Mouse (Mus musculus): ENCODE data around the gene Smarca2. TPM values are rescaled to one million over a fixed set of nuclear protein-coding genes. Genes with fewer than 3 reads are reported as not detected.

The Smarca2 gene
- total RNA-seq, 1 experiment from 2014 or later: 207 TPM

- no peak for ATAC-seq (replicated peaks in 1 of 2; ENCODE audit: insufficient read depth in 1 of 2, low FRiP score in 2 of 2, low TSS enrichment in 1 of 2, low read depth in 1 of 2, poor library complexity in 2 of 2, severe bottlenecking in 2 of 2)
Measured at GRCm38 (mm10) chr19:26781209-26781608, 176.4 kb downstream of the Smarca2 start.

GRCm38 (mm10) chr19:26788446-26788845 lies 183.6 kb downstream of the Smarca2 start:
- no peak for ATAC-seq (replicated peaks in 1 of 2; ENCODE audit: insufficient read depth in 1 of 2, low FRiP score in 2 of 2, low TSS enrichment in 1 of 2, low read depth in 1 of 2, poor library complexity in 2 of 2, severe bottlenecking in 2 of 2)

GRCm38 (mm10) chr19:26790386-26791346 lies 185.8 kb downstream of the Smarca2 start:
- no peak for ATAC-seq (replicated peaks in 1 of 2; ENCODE audit: insufficient read depth in 1 of 2, low FRiP score in 2 of 2, low TSS enrichment in 1 of 2, low read depth in 1 of 2, poor library complexity in 2 of 2, severe bottlenecking in 2 of 2)

- ATAC-seq (replicated peaks in 1 of 2; ENCODE audit: insufficient read depth in 1 of 2, low FRiP score in 2 of 2, low TSS enrichment in 1 of 2, low read depth in 1 of 2, poor library complexity in 2 of 2, severe bottlenecking in 2 of 2): no peak
Measured at GRCm38 (mm10) chr19:26794315-26794714, 189.5 kb downstream of the Smarca2 start.

- no peak for ATAC-seq (replicated peaks in 1 of 2; ENCODE audit: insufficient read depth in 1 of 2, low FRiP score in 2 of 2, low TSS enrichment in 1 of 2, low read depth in 1 of 2, poor library complexity in 2 of 2, severe bottlenecking in 2 of 2)
Measured at GRCm38 (mm10) chr19:26796006-26796405, 191.2 kb downstream of the Smarca2 start.

GRCm38 (mm10) chr19:26804401-26804800 lies 199.6 kb downstream of the Smarca2 start:
- no peak for ATAC-seq (replicated peaks in 1 of 2; ENCODE audit: insufficient read depth in 1 of 2, low FRiP score in 2 of 2, low TSS enrichment in 1 of 2, low read depth in 1 of 2, poor library complexity in 2 of 2, severe bottlenecking in 2 of 2)

GRCm38 (mm10) chr19:26814629-26815028 lies 209.8 kb downstream of the Smarca2 start:
- no peak for ATAC-seq (replicated peaks in 1 of 2; ENCODE audit: insufficient read depth in 1 of 2, low FRiP score in 2 of 2, low TSS enrichment in 1 of 2, low read depth in 1 of 2, poor library complexity in 2 of 2, severe bottlenecking in 2 of 2)

- no peak for ATAC-seq (replicated peaks in 1 of 2; ENCODE audit: insufficient read depth in 1 of 2, low FRiP score in 2 of 2, low TSS enrichment in 1 of 2, low read depth in 1 of 2, poor library complexity in 2 of 2, severe bottlenecking in 2 of 2)
Measured at GRCm38 (mm10) chr19:26817901-26818300, 213.1 kb downstream of the Smarca2 start.

Data from hematopoietic stem cell, adult 5-6 weeks (primary cell).